Mouse (Mus musculus): ENCODE measurements around the gene Wdr83.
"Not testable (repeated sequence)": the region's sequence is repeated elsewhere in the genome, so short reads cannot be mapped to it uniquely, and the experiment has no call there.

Gene Wdr83

DNA sequence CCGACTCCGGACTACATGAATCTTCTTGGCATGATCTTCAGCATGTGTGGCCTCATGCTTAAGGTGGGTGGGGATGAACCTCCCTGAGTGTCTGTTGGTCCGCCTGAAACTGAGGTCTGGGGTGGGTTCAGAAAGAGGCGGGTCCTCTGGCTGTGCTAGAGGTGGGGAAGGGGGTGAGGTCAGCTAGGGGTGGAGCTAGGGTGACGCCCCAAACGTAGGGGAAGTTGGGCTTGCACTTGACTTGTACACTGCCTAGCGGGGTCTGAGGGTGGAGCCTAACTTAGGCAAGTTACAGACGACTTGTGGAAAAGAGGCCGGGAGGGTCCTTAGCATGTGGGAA, at the start of gene Wdr83:
TSS of gene Wdr83 (minus strand) at position 91 of the 340 bp plus-strand sequence.
- no peak for DNase-seq (ENCODE audit: extremely low read depth, low read depth, low spot score)

DNA sequence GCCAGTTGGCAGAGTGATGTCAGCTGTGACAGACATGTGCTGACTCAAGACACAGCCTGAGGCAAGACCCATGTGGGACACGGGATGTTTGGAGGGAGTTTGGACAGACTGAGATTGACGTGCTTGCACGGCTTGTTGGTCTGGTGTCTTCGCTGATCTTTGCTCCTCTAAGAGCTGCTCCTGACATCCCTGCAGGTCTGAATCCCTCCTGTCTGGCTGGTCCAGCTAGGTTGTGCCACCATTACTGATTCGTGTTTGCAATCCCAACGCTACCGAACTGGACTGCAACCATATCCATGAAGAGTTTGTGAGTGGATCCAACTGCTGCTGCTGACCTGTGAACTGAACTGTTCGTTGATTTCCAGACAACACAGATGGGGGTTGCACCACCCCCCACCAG, 42.6 kb upstream of the Wdr83 start:
- DNase-seq (ENCODE audit: extremely low read depth, low read depth, low spot score) = no peak

DNA sequence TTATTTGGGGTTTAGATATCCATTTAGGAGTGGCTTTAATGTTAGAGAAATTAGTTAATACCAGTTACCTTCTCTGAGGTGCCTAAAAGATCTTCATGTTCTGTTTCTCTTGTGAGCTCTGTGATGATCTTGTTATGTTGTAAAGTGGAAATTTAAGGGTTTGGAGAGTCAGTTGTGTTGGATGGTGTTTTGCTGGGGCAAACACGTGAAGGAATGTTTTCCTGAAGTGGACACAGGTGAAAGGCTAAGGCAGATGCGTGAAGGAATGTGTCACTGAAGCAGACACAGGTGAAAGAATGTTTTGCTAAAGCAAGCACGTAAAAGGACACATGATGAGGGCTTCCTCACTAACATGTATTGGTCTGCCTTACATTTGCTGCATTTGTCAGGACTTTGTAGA, 41.9 kb upstream of the Wdr83 start, which contains the start of gene Zfp791:
TSS of gene Zfp791 (minus strand) at position 101 of the 400 bp plus-strand sequence.
- no peak for DNase-seq (ENCODE audit: extremely low read depth, low read depth, low spot score)

DNA sequence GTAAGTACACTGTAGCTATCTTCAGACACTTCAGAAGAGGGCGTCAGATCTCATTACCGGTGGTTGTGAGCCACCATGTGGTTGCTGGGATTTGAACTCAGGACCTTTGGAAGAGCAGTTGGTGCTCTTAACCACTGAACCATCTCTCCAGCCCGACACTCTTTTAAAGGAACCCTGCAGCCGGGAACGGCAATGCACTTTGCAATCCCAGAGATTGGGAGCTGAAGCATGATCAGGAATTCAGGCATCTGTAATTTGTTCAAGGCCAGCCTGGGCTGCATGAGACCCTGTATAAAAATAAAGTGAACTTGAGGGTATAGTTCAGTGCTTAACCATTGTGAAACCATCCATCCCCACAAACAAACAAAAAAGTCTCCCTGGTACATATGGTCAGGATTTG, 39.1 kb upstream of the Wdr83 start:
- DNase-seq (ENCODE audit: extremely low read depth, low read depth, low spot score) = not testable (repeated sequence)

DNA sequence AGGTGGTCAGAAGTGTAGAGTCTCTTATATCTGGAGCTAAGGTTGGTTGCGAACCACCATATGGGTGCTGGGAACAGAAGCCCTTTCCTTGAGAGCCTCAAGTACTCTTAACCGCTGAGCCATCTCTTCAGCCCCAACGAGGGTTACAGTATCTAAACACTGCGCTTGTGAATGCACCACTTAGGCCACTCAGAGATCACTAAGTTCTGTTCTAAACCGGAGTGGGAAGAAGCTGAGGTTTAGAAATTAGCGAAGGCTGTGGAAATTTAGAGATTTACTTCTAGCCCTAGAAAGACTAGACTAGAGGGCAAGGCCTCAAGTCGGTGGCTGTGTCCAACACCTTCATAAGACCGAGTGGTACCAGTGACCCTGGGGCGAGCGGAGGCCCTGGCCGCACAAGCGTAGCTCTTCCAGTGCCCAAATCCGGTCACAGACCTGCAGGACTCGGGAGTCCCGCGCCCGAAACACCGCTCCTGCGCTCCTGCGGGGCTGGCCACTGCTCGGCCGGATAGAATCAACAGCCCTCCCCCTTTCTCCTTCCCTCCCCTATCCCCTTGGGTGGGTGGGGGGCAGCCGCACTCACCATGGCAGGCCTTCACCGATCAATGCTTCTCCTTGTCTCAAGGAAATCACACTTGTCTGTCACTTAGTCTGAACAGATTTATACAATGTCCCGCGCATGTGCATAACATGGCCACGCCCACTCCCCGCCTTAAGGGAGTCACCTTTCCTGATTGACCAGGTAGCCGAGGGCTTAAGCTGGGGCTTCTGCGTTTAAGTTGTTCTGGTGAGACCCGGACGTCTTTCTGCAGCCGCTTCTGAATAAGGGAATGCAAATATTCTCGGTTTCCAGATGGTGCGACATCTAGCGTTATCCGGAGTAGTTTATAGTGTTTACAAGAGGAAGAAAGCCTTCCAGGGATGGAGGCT, 38.2 kb upstream of the Wdr83 start:
- peak; percentile 59 for DNase-seq (ENCODE audit: extremely low read depth, low read depth, low spot score)

DNA sequence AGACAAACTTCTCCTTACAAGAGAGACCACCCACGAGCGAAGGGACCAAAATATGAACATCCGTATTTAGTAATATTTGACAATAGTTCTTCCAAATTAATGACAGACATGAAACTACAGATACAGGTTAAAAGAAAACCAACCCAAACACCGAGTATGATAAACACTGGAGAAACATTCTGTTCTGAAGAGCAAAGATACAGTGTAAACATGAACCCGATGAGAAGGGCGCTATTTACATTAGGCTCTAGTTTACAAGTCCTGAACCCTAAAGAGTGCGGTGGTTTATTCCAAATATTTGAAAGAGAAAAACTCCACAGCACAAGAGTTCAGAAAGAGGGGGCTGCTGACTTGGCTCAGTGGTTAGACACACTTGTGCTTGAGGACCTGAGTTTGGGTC, 35.9 kb upstream of the Wdr83 start:
- DNase-seq (ENCODE audit: extremely low read depth, low read depth, low spot score) = no peak

DNA sequence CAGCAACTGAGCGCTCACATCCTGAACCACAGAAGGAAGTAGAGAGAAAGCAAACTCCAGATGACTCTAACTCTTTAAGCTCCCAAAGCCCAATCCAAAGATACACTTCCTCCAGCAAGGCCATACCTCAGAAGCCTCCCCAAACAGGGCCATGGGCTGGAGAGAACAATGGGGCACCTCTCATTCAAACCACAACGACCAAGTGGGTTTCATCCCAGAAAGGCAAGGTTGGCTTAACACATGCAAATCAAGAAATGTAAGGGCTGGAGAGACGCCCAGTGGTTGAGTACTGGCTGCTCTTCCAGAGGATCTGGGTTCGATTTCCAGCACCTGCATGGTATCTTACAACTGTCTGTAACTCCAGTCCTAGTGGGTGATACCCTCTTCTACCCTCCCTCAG, 34.4 kb upstream of the Wdr83 start:
- no peak for DNase-seq (ENCODE audit: extremely low read depth, low read depth, low spot score)

DNA sequence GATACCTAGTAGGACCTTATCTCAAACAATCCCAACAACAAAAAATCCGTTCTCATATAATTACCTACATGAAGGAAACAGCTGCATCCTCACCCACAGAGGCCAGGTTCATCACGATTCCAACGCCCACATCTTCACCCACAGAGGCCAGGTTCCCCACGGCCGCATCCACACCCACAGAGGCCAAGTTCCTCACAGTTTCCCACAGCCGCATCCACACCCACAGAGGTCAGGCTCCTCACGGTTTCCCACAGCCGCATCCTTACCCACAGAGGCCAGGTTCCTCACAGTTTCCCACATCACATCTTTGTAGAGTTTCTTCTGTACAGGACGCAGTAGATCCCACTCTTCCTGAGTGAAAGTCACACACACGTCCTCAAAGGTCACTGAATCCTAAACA, 32.1 kb upstream of the Wdr83 start:
- DNase-seq (ENCODE audit: extremely low read depth, low read depth, low spot score) = no peak

DNA sequence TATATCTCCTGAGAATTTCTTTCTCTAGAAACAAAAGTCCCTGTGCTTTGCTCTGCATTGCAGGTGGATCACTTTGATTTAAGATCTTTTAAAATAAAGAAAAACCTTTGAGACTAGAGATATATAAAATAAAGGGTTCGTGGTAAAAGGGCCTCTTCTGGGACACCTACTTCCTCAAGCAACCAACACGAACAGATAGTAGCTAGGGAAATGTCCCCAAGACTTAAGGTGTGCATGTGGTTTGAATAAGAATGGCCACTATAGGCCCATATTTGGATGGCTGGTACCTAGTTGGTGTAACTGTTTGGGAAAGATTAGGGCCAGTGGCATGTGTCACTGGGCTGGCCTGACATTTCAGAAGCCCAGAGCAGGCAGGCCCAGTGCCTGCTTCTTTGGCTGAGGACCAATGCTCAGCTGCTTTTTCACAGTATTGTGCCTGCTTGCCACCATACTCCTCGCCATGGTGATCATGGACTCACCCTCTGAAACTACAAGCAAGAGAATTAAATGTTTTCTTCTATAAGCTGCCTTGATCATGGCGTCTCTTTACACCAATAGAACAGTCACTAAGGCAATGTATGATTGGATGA, 19.1 kb upstream of the Wdr83 start:
- DNase-seq (ENCODE audit: extremely low read depth, low read depth, low spot score) = no peak

DNA sequence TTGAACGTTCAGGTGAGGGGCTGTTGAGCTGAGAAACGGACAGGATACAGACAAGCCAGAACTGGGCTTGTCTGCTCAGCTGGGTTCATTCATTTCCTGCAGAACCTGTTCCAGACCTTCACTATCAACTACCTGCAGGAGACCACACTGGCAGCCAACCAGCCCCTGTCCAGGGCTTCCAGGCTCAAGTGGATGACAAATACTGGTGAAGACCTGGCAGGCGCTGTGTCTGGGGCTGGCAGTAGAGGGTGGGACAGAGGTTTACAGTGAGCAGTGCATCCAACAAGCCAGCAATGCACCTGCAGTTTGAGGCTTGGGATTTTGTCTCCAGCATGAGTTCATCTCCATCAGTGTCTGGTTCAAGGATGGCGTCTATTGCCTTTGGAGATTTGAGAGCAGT, 15.7 kb upstream of the Wdr83 start:
- no peak for DNase-seq (ENCODE audit: extremely low read depth, low read depth, low spot score)

DNA sequence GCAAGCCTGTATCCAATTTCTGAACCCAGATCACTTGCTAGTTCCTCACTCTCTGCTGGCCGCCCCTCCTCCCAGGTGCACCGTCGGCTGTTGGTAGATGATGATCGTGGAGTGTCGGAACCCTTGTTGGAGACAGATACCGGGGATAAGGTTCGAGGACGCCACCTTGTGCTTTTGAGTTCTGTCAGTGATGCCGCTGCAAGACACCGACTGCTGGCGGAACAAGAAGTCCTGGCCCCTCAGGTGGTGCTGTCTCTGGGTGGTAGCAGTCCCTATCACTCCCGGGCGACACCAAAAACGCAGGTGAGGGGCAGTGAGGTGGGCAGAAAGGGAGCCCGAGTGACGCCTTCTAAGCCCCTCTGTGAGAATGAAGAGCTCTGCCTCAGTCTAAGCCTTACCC, 15.1 kb upstream of the Wdr83 start:
- DNase-seq (ENCODE audit: extremely low read depth, low read depth, low spot score) = no peak

DNA sequence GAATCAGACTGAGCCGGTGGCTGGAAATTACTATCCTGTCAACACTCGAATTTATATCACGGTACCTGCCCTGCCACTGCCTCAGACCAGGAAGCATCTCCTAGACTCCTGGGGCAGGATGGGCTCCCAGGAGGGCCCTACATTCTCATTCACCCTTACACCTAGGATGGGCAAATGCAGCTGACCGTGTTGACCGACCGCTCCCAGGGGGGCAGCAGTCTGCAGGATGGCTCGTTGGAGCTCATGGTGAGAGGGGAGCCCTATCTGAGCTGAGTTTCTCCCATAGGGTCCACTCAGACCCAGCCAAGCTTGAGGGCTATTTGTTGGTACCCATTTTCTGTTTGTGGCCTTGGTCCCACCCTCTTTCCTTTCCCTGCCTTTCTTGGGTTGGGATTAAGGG, 14.5 kb upstream of the Wdr83 start:
- no peak for DNase-seq (ENCODE audit: extremely low read depth, low read depth, low spot score)

DNA sequence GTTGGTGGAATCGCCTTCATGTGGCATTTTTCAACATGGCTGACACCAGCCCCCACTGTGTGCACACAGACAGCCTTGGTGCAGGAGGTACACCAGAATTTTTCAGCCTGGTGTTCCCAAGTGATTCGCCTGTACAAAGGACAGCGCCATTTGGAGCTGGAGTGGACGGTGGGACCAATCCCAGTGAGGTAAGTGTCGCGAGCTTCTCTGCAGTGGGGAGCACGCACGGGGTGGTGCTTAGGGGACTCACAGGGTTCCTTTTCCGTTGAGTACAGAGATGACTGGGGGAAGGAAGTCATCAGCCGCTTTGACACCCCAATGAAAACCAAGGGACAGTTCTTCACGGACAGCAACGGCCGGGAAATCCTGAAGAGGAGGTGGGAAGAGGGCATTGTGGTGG, 13.9 kb upstream of the Wdr83 start:
- no peak for DNase-seq (ENCODE audit: extremely low read depth, low read depth, low spot score)

DNA sequence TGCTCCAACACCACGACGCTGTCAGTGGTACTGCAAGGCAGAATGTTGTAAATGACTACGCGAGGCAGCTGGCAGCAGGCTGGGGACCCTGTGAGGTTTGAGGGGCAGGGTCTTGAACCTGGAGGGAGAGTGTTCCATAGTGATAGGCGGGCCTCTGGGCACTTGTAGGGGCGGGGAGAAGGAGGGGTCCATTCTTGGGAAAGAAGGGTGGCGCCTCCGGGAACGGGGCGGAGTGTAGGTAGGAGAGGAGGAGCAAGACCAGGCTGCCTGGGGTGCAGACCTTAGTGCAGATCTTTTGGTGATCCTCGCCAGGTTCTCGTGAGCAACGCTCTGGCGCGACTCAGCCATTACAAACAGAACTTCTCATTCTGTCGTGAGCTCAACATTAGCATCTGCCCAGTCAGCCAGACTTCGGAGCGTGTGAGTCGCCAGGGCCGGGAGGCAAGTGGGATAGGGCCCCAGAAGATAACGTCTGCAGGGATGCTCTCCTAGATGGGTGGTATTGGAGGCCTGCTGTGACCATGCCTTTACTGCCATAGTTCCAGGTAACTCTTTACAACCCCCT, 10.5 kb upstream of the Wdr83 start:
- no peak for DNase-seq (ENCODE audit: extremely low read depth, low read depth, low spot score)

DNA sequence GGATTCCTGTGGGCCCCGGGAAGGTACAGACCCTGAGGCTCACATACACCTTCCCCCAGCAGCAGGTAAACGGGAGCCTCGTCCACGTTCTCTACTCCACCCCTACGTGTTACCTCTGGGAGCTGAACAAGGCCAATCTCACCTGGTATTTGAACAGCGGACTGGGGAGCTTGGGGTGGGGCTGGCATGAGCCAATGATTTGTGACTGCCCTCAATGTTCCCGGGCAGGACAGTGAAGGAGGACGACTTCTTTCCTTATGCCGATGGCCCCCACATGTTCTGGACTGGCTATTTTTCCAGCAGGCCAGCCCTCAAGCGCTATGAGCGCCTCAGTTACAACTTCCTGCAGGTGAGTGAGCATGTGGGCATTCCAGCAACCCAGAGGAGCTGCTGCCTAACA, 9.8 kb upstream of the Wdr83 start:
- no peak for DNase-seq (ENCODE audit: extremely low read depth, low read depth, low spot score)

DNA sequence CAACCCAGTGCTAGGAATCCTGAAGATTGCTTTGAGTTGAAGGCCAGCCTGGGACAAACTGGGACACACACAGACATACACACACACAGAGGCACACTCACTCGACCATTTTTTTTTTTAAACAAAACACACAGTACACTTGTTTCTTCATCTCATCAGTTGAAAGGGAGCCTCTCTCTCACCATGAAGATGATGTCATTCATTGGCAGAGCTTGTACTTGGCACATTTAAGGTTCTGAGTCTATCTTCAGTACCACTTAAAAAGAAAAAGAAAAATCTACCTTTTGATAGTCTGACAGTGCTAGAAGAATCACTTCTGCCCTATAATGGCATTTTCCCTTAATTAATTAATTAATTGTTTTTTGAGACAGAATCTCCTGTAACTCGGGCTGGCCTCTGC, 7.7 kb upstream of the Wdr83 start:
- no peak for DNase-seq (ENCODE audit: extremely low read depth, low read depth, low spot score)

DNA sequence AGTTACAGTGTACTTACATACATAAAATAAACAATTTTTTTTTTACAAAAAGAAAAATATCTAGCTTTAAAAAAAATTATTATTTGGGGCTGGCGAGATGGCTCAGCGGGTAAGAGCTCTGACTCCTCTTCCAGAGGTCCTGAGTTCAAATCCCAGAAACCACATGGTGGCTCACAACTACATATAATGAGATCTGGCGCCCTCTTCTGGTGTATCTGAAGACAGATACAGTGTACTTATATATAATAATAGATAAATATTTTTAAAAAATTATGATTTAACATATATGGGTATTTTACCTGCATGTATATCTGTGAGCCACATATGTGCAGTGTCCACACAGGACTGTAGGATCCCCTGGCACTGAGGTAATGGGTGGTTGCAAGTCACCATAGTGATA, 5.1 kb upstream of the Wdr83 start:
- no peak for DNase-seq (ENCODE audit: extremely low read depth, low read depth, low spot score)

DNA sequence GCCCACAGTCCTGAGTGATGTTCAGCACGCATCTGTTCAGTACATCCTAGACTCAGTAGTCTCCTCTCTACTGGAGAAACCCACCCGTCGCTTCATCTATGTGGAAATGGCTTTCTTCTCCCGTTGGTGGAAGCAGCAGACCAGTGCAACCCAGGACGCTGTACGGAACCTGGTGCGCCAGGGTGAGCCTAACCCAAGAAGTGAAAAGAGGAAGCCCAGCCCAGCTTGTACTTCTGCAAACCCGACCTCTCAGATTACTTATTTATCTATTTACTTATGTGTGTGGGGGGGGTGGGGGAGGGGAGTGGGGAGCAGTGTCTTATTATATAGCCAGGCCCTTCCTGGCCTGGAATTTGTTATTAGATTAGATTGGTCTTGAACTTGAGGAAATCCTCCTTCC, 3.5 kb upstream of the Wdr83 start:
- no peak for DNase-seq (ENCODE audit: extremely low read depth, low read depth, low spot score)

DNA sequence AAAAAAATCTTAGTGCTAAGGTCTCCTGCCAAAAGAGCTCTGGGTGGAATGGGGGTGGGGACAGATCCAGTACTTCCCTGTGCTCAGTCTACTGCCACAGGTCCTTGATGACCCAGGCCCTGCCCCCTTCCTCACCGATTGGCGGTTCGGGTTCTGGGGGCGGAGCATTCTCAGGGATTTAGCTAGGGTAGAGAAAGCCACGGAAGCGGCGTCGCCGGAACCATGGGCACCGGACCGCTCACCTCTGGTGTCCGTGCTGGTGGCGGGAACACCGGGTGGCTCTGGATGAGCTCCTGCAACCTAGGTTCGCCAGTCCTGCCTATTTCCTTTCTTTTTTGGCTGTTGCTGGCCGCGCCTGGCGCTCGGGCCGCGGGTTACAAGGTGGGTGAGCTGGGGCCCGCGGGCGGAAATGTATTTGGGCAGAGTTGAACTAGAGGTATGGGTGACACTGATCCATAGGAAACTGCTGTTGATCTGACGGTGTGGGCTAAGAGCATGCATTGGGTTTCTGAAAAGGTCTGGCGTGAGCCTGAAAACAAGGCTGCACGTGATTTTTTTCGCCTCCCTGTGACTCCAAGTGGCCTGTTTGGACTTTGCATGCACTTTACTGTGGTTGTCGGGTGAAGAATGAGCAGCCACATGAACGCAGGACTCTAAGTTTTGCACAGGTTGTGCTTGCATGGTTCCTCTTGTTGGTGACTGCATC, 2.2 kb upstream of the Wdr83 start, which contains the start of gene Man2b1:
TSS of gene Man2b1 (plus strand) at position 163 of the 706 bp plus-strand sequence.
- no peak for DNase-seq (ENCODE audit: extremely low read depth, low read depth, low spot score)

DNA sequence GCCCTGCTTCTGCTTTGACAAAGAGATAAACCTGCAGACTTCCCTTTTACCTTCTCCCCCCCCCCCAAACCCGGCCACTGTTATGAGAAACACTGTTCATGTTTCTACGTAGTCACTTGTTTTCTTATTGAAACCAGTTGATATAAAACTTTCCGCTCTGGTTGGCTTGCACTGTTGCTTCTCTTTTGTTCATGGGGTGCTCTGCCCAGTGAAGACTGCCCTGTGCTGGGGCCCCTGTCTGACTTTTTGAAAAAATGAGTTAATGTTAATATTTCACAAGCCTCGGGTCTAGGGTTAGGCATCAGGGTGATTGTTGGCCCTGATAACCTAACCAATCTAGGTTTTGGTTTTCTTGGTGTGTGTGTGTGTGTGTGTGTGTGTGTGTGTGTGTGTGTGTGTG, 1.1 kb upstream of the Wdr83 start:
- not testable (repeated sequence) for DNase-seq (ENCODE audit: extremely low read depth, low read depth, low spot score)

DNA sequence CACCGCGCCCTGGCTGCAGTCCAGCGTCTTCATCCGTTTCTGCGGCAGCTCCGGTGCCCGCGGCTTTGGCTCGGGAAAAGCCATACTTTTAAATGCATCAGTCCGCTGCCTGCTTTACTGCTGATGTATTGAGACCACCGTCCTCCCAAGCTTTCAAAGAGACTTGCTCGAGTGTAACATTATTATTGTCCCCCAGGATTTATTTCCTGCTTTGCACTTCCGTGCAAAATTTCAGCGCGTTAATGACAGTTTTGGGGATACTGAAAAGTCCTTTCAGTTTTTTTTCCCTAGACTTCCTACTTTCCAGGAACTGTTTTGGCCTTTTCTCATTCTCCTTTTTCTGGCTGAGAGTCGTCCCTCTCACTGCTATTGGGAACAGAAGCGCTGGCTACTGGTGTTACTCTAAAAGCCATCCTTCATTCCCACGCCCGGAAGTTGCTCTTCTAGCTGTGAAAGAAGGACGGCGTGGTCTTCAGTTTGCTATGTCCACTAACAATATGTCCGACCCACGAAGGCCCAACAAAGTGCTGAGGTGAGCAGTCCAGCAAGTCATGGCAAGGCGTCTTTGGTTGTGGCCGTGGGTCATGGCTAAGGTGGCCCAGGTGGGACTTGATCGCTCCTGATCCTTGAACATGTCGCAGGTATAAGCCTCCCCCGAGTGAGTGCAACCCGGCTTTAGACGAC, 432 bp downstream of the Wdr83 start, which contains the start of gene Wdr83os:
TSS of gene Wdr83os (plus strand) at position 209 of the 684 bp plus-strand sequence.
- DNase-seq (ENCODE audit: extremely low read depth, low read depth, low spot score) = no peak

Data from fat pad, adult 2 months (tissue).